Mouse (Mus musculus) gastrocnemius, postnatal 25 days (tissue): Measurements from ENCODE around the gene Fndc8. TPM values are rescaled to one million over a fixed set of nuclear protein-coding genes. Genes with fewer than 3 reads are reported as not detected.
"Not testable (repeated sequence)": the region's sequence is repeated elsewhere in the genome, so short reads cannot be mapped to it uniquely, and the experiment has no call there.

Experiments
- DNase-seq: peaks from one replicate; pipeline ENCODE4 v3.0.0; 2022
- total RNA-seq, 2 experiments: library from RNA; stranded (reverse); gene quantifications; 1 replicate in 1 of 2; 2 replicates in 1 of 2; pipeline ENCODE4 v1.2.3; 2021

Fndc8 gene
- total RNA-seq, 2 experiments from 2014 or later, result not detected

DNA sequence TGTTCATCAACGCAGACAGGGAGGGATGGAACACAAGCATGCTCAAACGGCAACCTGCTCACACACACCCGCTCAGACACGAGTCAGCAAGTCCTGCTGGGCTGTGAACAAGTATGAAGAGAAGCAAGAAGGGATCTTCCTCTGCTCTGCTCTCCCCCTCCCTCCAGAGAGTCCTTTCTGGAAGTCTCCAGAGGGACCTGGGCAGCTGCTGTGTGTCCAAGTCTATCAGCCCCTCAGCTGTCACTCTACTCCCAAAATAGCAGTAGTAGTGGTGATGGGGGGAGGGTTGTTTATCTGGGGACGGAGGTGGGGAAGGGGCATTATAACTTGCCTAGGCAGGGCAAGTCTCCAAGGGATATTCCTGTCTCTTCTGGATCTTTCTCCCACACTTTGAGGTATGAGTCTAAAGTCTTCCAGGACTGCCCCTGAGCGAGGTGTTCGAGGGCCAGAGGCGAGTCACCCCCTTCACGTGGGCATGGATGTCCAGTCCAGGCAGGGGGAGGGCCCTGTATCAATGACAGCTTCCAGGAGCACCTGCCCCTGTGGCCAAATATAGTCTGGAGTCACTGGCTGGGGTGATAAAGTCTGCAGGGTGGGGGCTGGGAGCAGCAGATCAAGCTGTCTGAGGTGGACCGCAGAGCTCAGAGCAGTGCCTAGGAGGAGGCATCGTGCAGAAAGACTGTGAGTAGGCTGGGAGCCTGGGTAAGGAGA is 18.9 kb downstream of the Fndc8 start:
- peak; percentile 85 for DNase-seq

DNA sequence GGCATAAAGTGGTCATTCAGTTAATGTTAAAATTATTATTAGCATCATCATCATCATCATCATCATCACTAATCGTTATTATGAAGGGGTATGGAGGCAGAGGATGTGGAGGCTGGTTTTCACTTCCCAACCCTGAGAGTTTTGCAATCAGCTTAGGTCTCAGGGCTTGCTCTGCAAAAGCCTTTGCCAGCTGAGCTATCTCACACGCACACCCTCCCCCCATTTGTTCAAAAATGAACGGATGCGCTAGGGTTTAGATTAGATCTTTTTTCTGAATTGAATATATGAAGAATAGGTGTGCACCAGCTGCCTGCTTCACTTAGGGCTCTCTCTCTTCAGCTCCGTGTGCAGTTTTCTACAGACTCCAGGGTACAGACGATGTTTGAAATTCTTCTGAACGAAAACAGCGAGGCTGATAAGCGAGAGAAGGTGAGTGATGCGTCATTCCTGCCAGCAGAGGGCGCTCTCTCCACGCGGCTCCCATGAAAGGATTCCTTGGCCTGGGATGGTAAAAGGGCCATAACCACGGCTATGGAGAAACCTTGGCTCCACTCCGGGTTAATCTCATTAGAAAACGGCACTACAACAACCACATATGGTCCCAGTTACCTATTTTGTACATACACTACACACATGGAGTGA is 22.9 kb downstream of the Fndc8 start:
- no peak for DNase-seq

DNA sequence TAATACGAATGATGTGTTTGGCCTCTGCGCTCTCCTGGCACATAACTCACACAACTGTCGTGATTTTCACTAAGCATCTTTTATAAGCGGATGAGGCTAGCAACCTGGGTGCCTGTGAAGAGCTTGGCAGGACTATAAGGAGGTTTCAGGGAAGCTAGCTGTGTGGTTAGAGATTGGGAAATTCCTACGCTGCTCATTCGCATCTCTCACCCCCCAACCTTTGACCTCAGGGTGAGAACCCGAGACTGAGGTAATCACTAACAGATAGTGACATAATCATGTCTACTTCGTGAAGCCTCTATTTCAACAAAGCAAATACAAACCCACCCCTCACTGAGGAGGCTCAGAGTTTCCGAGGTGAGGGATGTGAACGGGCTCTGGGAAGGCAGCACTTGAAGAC is 28.8 kb downstream of the Fndc8 start:
- no peak for DNase-seq

DNA sequence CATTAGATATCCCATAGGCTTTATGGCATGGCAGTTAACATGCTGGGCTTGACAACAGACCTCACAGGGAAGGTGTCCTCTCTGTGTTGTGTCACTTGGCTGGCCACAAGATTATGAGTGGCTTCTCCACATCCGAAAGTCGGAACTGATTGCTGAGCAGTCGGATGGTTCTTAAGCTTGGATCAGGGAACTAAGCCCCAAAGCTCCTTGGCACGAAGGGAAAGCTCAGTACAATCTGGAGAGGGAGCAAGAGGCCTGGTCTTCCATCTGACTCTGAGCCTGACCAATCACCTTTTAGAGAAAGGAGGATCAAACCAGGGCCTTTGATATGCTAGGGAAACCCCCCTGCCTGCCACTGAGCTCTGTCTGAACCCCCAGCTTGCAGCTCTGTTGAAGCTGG is 29.8 kb downstream of the Fndc8 start:
- no peak for DNase-seq

DNA sequence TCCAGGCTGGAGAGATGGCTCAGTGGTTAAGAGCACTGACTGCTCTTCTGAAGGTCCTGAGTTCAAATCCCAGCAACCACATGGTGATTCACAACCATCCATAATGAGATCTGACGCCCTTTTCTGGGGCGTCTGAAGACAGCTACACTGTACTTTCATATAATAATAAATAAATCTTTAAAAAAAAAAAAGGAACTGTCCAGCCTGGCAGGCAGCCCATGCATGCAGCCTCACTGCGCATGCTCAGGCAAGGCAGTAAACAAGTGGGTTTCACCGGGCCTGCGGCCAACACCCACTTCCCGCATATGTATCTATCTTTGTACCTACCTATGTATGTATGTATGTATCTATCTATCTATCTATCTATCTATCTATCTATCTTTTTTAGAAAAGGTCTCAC is 32.0 kb downstream of the Fndc8 start:
- DNase-seq, result not testable (repeated sequence)

DNA sequence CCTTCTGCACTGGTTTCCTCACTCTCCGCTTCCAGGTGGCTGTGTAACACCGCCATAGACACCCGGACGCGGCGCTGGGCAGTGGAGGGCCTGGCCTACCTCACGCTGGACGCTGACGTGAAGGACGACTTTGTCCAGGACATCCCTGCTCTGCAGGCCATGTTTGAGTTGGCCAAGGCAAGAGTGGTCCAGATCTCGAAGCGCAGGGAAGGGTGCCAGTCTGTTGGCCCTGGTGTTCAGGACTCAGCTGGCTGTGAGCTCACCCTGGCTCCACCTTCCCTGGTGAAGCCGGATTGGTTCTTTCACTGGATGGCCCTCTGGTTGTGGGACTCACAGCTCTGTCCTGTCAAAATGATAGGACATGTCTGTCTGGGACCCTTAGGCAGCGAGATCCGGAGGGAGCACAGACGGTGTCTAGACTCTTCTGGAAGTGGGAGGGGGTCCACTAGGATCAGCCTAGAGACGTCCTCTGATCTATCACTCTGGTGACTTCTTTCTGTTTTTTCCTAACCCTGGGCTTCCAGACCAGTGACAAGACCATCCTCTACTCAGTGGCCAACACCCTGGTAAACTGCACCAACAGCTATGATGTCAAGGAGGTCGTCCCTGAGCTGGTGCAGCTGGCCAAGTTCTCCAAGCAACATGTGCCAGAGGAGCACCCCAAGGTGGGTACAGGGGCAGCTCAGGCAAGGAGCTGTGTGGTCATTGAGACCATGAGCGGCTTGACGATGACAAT is 37.1 kb downstream of the Fndc8 start:
- no peak for DNase-seq

DNA sequence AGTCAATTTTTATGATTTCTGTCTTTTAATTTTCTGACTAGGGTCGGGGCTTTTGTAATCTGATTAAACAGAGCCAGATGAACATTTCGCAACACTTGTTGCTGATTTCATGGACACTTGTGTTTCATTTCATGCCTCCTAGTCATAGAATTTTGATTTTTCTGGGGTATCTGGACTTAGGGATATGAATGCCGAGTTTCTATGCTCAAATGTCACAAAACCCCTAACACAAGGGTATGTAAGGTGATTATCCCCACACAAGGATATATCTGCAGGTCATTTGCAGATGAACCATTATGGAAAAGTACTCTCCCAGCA is 37.7 kb downstream of the Fndc8 start:
- DNase-seq, result no peak

DNA sequence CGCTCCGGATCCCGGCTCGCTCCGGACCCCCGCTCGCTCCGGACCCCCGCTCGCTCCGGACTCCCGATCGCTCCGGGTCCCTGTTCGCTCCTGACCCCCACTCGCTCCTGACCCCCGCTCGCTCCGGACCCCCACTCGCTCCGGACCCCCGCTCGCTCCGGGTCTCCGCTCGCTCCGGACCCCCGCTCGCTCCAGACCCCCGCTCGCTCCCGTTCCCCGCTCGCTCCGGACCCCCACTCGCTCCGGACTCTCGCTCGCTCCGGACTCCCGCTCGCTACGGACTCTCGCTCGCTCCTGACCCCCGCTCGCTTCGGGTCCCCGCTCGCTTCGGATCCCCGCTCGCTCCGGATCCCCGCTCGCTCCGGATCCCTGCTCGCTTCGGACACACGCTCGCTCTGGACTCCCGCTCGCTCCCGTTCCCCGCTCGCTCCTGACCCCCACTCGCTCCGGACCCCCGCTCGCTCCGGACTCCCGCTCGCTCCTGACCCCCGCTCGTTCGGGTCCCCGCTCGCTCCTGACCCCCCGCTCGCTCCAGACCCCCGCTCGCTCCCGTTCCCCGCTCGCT is 38.5 kb downstream of the Fndc8 start:
- not testable (repeated sequence) for DNase-seq

DNA sequence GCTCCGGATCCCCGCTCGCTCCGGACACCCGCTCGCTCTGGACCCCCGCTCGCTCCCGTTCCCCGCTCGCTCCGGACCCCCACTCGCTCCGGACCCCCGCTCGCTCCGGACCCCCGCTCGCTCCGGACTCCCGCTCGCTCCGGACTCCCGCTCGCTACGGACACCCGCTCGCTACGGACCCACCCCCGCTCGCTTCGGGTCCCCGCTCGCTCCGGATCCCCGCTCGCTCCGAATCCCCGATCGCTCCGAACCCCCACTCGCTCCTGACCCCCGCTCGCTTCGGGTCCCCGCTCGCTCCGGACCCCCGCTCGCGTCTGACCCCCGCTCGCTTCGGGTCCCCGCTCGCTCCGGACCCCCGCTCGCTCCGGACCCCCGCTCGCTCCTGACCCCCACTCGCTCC is 39.2 kb downstream of the Fndc8 start:
- not testable (repeated sequence) for DNase-seq

DNA sequence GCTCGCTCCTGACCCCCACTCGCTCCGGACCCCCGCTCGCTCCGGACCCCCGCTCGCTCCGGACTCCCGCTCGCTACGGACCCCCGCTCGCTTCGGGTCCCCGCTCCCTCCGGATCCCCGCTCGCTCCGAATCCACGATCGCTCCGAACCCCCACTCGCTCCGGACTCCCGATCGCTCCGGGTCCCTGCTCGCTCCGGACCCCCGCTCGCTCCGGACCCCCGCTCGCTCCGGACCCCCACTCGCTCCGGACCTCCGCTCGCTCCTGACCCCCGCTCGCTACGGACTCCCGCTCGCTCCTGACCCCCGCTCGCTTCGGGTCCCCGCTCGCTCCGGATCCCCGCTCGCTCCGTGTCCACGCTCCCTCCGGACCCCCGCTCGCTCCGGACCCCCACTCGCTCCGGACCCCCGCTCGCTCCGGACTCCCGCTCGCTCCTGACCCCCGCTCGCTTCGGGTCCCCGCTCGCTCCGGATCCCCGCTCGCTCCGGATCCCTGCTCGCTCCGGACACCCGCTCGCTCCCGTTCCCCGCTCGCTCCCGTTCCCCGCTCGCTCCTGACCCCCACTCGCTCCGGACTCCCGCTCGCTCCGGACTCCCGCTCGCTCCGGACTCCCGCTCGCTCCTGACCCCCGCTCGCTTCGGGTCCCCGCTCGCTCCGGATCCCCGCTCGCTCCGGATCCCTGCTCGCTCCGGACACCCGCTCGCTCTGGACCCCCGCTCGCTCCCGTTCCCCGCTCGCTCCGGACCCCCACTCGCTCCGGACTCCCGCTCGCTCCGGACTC is 39.9 kb downstream of the Fndc8 start:
- not testable (repeated sequence) for DNase-seq

DNA sequence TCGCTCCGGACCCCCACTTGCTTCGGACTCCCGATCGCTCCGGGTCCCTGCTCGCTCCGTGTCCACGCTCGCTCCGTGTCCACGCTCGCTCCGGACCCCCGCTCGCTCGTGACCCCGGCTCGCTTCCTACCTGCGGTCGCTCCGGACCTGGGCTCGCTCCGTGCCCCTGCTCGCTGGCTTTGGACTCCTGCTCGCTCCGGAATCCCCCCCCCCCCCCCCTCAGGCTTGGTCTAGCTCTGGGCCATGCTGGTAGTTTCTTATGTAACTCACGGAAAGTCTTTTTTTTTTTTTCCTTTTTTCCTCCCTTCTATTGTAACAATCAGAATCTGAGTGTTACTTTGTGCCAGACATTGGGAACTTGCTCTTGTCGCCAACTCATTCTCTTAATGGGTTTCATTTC is 41.3 kb downstream of the Fndc8 start:
- DNase-seq, result no peak

DNA sequence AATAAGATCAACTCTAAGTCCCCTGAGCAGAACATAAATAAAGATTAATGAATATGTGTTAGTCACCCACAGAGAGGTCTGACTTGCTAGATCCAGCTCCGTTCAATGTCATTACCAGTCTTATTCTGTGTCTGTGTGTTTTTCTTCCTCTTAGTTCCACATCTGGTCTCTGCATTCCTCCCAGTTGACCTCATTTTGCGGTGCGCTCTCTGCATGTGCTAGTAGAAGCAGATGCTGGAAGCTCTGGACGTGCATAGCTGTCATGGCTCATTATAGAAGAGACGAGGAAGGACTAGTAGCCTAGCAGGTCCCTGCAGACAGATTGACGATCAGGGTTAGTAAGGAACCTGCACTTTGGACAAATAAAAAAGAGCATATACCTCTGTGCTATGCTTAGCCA is 51.4 kb downstream of the Fndc8 start:
- DNase-seq, result no peak

DNA sequence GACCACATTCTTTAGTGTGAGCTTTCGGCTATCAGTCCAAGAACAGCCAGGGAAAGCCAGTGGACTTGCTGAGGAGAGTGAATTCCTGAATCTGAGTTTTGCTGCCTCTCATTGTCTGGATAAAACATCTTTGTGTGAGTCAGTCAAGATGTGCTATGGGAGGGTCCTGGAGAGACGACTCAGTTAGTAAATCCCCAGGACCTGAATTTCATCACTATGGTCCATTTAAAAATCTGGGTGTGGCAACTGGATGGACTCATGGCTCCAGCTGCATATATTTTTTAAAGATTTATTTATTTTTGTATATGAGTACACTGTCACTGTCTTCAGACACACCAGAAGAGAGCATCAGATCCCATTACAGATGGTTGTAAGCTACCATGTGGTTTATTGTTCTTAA is 53.7 kb downstream of the Fndc8 start:
- DNase-seq, result no peak

DNA sequence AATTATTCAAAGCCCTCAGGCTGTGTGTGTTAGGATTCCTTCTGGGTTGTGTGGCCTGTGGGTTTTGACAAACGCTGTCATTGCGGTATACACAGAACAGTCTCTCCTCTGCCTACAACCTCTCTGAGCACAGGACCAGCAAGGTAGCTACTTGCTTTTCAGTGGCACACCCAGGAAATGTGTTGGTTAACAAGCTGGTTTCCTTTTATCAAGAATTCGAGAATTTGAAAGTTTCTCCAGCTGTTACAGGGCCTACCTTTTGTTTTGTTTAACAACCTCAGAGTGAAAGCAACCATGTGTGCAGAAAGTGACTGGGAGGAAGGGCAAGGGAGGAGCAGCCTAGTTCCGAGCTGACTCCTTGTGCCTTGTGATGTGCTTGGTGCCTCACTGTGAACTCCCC is 55.5 kb downstream of the Fndc8 start:
- DNase-seq, result no peak

DNA sequence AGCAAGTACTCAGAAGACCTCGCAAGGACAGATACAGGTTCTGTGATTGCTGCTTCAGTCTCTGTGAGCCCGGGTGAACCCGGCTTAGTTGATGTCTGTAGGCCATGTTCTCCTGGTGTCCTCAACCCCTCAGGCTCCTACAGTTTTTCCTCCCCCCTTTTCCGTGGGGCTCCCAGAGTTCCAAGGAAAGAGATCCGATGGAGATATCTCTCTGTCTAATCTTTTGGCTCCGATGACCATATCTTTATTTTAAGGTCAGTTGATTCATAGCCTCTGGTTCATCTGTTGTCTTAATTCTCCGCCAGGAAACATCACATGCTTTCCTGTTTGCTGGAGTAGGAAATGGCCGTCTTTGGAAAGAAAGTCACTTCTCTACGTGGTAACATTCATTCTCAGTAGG is 57.1 kb downstream of the Fndc8 start:
- no peak for DNase-seq

Other genes starting within 250 kb of the Fndc8 start
- under 1 TPM in 1 of 2 experiments, not detected in 1; 0.15 TPM for gene Cct6b, start 127.8 kb upstream of the Fndc8 start, total RNA-seq
- gene Zfp830, start 127.8 kb upstream of the Fndc8 start, total RNA-seq, result 10 to 100 TPM; 12.6 to 14.5 TPM
- 10 to 100 TPM; 15.0 to 17.4 TPM for gene Lig3, start 111.0 kb upstream of the Fndc8 start, total RNA-seq
- 1 to 10 TPM; 6.0 to 6.3 TPM for gene Rffl, start 20.9 kb upstream of the Fndc8 start, total RNA-seq
- gene Rad51d, start 1.5 kb upstream of the Fndc8 start, total RNA-seq, result 1 to 10 TPM; 3.4 to 5.0 TPM
- gene Nle1, start 16.3 kb downstream of the Fndc8 start, total RNA-seq, result 10 to 100 TPM; 11.9 to 12.1 TPM
- gene Unc45b, start 18.4 kb downstream of the Fndc8 start, total RNA-seq, result 100 to 1,000 TPM; 130 to 163 TPM
- gene Slfn5, start 59.2 kb downstream of the Fndc8 start, total RNA-seq, result 10 to 100 TPM; 18.9 to 27.1 TPM
- under 1 TPM; 0.20 to 0.59 TPM for gene Slfn9, start 99.7 kb downstream of the Fndc8 start, total RNA-seq
- under 1 TPM in 1 of 2 experiments, not detected in 1; 0.19 TPM for gene Slfn8, start 128.7 kb downstream of the Fndc8 start, total RNA-seq
- 1 to 10 TPM in 1 of 2 experiments, under 1 TPM in 1; 0.69 to 1.9 TPM for gene Slfn2, start 173.0 kb downstream of the Fndc8 start, total RNA-seq
- gene Slfn1, start 224.7 kb downstream of the Fndc8 start, total RNA-seq, result not detected